Mouse (Mus musculus) gastrocnemius, postnatal 10 days (tissue): ENCODE results near the gene Efhc1. TPM values are rescaled to one million over a fixed set of nuclear protein-coding genes. Genes with fewer than 3 reads are reported as not detected.
A peak's percentile ranks its signal among the peaks of the same experiment; 100 is the strongest.
"Not testable (repeated sequence)": the region's sequence is repeated elsewhere in the genome, so short reads cannot be mapped to it uniquely, and the experiment has no call there.

ENCODE experiments used
- DNase-seq: peaks from one replicate; pipeline ENCODE4 v3.0.0; 2021; ENCODE audit warnings: mixed read lengths
- long read RNA-seq, 2 experiments: library from polyadenylated mRNA; stranded (forward); transcript quantifications; one replicate each; pipeline ENCODE4 v2.0.0; 2021
- total RNA-seq, 2 experiments: library from RNA; stranded (reverse); gene quantifications; 2 replicates each; pipeline ENCODE4 v1.2.3; 2021

Gene Efhc1
- 1 to 10 TPM in 1 of 2 experiments, under 1 TPM in 1; 0.96 to 1.5 TPM for total RNA-seq
- long read RNA-seq, experiment 1, partial matches to known transcripts = 0 of 3 reads
- long read RNA-seq, experiment 1, other reads (novel, unspliced or antisense) = 1 of 3 reads
- long read RNA-seq, experiment 2 = 0 reads

DNA sequence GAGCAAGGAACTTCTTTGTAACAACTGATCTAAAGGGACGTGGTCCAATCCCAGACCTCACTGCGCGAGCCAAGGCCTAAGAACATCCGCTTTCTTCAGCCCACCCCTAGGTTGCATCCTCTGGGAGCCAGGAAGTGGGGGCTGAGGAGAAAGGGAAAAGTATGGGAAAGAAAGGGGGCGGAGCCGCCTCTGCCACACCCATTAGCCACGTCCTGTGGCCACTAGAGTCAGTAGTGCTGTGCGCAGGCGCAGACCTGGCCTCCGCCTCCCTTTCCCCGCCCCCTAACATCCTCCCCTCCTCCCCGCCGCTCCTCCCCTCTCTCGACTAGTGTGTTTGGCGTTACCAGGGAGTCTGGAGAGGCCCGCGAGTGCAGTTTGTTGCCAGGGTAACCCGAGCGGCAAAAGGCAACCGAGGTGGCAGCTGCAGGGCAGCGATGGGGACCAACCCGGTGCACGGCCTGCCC, at the start of gene Efhc1:
Gene Efhc1, plus strand, starts transcription at position 327 of the 464 bp plus-strand sequence.
- peak; percentile 94 for DNase-seq

GRCm38 (mm10) chr1:20905501-20906127, 45.8 kb upstream of the Efhc1 start:
- DNase-seq = no peak

DNA sequence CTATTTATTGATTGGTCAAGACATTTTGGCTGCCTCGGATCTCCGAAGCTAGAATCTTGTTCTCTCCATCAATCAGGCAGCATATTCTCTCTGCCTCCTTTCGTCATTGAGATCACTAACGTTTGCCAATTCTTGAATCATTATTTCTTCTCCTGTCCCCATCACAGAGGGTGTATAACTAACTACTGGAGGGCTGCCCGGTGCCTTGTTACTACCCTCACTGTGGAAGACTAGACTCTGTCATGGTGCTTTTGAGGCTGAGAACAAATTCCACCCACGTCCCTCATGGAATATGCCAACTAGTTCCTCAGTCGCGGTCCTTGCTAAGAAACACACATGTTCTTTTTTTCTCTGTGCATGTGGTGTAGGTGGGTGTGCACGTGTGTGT, 45.3 kb upstream of the Efhc1 start:
- DNase-seq = no peak

- no peak for DNase-seq
Measured at GRCm38 (mm10) chr1:20908541-20908940, 42.9 kb upstream of the Efhc1 start.

- DNase-seq = no peak
Measured at GRCm38 (mm10) chr1:20912115-20912514, 39.3 kb upstream of the Efhc1 start.

GRCm38 (mm10) chr1:20912527-20913171, 38.8 kb upstream of the Efhc1 start:
- no peak for DNase-seq

GRCm38 (mm10) chr1:20914769-20915168, 36.7 kb upstream of the Efhc1 start:
- no peak for DNase-seq

GRCm38 (mm10) chr1:20915608-20916007, 35.8 kb upstream of the Efhc1 start:
- DNase-seq = no peak

- DNase-seq = no peak
Measured at GRCm38 (mm10) chr1:20917496-20918050, 33.9 kb upstream of the Efhc1 start.

DNA sequence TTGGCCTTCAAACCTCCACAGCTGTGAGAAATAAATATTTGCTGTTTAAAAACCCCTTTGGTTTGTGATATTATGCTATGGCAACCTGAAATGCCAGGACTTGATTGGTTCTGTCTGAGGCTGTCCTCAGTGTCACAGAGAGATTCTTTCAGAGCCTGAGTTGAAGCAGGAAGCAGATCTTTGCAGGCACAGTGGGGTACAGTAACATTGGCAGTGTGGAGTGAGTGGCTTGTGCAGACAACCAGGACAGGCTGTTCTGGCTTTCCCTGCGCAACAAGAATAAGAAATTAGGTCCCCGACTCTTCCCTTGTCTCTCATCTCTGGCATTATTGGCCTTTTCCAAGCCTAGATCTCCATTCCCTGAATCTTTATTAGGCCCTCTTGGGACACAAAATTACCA, 31.7 kb upstream of the Efhc1 start:
- DNase-seq = no peak

GRCm38 (mm10) chr1:20921081-20921528, 30.3 kb upstream of the Efhc1 start:
- no peak for DNase-seq

DNA sequence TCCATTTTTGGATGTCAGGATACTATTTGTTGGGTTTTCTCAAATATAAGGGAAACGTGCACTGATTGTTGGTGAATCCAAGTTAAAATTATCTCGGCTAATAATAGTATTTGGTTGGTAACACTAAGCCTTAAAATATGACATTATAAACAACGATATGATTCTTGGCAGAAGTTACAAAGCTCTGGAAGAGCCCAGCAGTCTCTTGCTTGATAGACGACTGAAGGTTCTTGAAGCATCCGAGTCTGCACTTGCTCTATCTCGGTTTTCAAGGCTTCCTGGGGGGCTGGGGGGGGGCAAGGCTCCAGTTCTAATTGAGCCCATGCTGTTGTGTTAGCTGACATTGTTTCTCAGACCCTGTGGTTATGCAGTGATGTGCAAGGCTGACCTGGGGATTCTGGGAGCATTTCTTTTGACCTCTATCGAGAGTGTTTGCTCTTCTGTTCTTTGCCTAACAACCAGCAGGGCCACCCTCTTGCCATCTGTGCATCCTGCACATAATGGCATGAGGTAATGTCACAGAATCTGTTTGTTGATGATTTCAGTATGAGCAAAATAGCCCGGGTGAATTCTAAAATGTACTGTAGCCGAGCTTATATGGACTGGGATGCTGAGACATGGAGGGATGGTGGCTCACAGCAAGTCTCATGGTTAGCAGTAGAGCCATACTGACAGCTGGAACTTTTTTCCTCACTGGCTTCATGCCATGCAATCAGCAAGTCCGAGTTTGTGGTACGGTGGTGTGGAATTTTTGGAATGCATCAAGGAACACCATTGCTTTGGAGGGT, 28.6 kb upstream of the Efhc1 start:
- DNase-seq = no peak

GRCm38 (mm10) chr1:20925324-20925723, 26.1 kb upstream of the Efhc1 start:
- DNase-seq = not testable (repeated sequence)

GRCm38 (mm10) chr1:20925926-20926325, 25.5 kb upstream of the Efhc1 start:
- DNase-seq = no peak

DNA sequence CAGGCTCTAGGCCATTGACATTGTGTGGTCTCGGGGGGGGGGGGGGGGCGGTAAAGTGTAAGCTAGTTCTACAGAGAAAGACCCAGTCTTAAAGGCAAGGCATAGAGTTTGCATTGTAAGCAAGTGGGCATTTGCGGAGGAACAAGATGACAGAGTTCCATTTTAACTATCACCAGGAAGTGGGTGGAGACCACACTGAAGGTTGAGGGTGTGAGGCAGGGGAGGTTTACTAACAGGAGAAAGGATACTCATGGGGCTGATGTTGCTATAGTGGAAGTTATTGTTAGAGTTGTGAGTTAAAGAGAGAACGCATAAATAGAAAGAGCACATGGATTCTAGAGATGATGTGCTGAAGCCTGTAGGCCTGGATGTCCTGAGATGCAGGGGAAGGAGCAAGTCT, 25.1 kb upstream of the Efhc1 start:
- no peak for DNase-seq

- no peak for DNase-seq
Measured at GRCm38 (mm10) chr1:20928487-20928886, 22.9 kb upstream of the Efhc1 start.

DNA sequence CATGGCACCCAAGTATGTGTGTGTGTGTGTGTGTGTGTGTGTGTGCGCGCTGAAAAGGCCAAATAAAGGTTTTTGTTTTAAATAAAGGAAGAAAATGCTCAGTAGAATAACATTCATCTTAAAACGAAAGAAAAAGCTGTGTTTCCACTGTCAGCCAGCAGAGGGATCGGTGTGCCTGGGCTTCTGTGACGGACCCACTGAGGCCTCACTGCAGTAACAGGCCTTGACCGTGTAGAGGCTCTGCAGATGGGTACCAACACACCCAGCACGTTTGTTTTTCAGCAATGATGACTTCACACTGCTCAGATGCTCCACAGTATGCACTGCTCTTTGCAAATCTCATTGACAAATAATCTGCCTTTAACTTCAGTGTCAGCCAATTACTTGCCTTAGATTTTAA, 18.0 kb upstream of the Efhc1 start:
- DNase-seq = peak; percentile 60

GRCm38 (mm10) chr1:20935106-20935505, 16.3 kb upstream of the Efhc1 start:
- DNase-seq = peak; percentile 18

GRCm38 (mm10) chr1:20939046-20939445, 12.4 kb upstream of the Efhc1 start:
- peak; percentile 50 for DNase-seq

- peak; percentile 44 for DNase-seq
Measured at GRCm38 (mm10) chr1:20940151-20940550, 11.3 kb upstream of the Efhc1 start.

- DNase-seq = no peak
Measured at GRCm38 (mm10) chr1:20941322-20941721, 10.1 kb upstream of the Efhc1 start.

DNA sequence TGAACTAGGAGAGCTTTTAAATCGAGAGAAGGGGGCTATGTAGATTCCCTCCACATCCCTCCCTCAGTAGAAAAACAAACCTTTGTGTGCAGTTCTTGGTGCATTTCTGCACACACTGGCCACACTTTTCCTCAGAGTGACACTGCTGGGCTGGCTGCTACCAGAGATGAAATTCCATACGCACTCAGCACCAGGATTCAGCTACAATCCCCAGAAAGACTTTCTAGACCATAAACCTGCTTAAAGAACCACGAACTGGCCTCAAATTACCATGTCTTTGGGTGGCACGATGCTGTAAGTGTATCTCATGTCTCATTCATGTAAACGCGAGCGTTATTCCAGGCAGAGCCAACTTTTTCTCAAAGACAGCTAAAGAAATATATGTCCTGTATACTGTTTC, 9.6 kb upstream of the Efhc1 start:
- DNase-seq = no peak

GRCm38 (mm10) chr1:20943016-20943415, 8.4 kb upstream of the Efhc1 start:
- no peak for DNase-seq
